Mouse (Mus musculus) common myeloid progenitor, adult 5-6 weeks (primary cell): Measurements from ENCODE around the gene Necab2. TPM values are rescaled to one million over a fixed set of nuclear protein-coding genes. Genes with fewer than 3 reads are reported as not detected.

ENCODE experiments used
- ATAC-seq: replicated peaks from 2 replicates; pipeline ENCODE4 v1.8.0; 2016; ENCODE audit warnings: low read depth, mild to moderate bottlenecking, moderate TSS enrichment, inconsistent platforms; ENCODE audit not compliant: poor library complexity, severe bottlenecking
- total RNA-seq: library from RNA; stranded (forward); fragments of 200-1000, 187-1606 nt; gene quantifications from 2 replicates; pipeline ENCODE4 v1.2.3, GENCODE M21; 2017

The Necab2 gene
- total RNA-seq, 1 experiment from 2014 or later: not detected

DNA sequence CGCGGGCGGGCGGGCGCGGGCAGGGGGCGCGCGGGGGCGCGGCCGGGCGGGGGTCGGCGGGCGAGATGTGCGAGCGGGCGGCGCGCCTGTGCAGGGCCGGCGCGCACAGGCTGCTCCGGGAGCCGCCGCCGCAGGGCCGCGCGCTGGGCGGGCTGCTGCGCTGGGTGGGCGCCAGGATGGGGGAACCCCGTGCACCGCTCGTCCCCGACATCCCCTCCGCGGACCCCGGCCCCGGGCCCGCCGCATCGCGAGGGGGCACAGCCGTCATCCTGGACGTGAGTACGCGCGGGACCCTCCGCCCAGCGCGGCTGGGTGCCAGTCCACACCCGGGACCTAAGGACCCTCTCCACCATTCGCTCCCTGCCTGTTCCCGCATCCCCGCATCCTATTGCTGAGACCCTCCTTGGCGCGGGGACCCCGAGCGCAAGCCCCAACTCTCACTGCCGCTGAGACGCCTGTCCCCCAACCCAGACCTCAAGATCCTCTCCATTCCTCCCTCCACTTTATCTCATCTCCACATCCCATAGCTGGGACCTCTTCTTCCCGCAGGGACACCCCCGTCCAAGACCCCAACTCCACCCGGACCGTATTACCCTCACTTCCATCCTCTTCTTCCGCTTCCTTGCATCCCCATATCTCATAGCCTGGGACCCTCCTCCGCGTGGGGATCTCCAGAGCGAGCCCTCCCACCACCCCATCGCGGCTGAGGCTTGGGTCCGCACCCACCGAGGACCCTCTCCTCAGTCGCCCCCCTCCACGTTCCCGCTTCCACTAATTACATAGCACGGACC lies 666 bp downstream of the Necab2 start:
- no peak for ATAC-seq

DNA sequence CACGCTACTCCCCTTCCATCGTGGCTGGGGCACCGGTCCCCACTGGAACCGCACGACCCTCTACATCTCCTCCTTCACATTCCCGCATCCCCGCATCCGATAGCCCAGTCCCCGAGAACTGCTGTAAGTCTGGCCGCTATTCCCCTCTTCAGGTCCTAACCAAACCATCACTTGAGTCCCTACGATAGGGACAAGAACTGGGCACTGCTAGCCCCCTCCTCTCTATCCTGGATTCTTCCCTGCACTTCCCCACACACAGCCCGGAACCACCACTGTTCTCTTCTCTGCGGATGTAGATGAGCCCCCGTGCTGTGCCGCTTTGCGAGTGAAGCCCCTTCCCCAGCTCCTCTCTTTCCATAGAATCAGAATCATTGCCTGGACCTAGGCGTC lies 1.3 kb downstream of the Necab2 start:
- no peak for ATAC-seq

DNA sequence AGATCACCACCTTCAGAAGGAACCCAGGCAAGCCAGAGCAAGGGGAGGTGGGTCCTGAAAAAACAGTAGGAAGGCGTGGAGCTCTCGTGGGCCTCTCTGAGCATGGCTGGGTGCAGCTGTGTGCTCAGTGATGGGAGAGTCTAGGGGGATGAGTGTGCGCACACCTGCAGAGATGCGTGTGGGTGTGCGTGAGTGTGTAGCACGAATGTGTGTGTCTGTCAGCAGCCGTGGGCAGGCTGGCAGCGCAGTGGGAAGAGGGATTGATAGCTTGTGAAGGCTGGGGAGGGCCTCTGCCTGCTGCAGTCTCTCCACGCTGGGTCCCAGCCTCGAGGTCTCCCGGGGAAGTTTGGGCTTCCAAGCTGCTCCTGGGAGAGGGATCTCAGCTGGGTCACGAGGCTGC lies 3.1 kb downstream of the Necab2 start:
- no peak for ATAC-seq

DNA sequence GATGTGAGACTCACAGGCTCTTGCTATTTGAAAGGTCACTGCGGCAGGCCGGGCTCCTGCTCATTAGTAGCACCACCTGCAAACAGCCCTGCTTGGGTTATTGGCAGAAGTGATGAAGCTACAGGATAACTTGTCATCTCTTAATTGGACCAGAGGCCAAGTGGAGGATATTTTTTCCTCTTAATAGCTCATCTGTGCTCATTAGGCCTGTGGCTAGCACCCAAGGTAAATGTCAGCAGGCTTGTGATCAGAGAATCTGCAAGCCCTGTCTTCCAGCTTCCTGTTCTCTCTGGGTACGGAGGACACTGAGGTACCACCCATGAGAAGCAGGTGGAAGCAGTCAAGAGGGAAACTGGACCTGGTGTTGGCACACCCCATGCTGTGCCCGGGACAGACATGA lies 4.6 kb downstream of the Necab2 start:
- ATAC-seq: no peak

DNA sequence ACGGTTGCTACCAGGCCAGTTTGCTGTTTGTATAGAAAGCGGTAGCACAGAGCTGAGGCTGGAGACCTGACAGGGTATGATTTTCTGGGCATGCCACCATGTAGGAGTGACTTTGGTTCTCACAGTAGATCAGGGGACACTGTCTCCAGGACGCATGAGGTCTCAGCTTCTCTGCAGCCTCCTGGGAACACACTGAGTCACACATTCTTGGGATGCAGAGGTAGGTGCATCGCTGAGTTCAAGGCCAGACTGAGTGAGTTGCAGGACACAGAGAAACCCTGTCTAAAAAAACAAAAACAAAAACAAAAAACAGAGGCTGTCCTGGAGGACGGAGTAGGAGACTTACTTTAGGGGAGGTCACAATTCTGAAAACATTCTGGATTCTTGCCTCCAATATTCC lies 6.4 kb downstream of the Necab2 start:
- ATAC-seq: no peak

DNA sequence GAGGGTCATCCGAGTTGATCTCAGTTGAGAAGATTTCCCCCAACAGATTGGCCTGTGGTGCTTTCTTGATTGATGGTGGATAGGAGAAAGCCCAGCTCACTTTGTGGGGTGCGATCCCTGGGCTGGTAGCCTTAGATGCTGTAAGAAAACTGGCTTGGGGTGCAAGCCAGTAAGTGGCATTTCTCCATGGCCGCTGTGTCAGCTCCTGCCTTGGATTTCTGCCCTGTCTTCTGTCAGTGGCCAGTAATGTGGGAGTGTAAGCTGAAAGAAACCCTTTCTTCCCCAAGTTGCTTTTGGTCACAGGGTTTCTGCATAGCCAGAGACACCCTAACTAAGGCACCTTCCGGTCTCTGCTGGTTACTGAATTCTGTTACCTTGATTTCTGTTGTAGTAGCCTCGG lies 9.5 kb downstream of the Necab2 start:
- ATAC-seq: no peak

DNA sequence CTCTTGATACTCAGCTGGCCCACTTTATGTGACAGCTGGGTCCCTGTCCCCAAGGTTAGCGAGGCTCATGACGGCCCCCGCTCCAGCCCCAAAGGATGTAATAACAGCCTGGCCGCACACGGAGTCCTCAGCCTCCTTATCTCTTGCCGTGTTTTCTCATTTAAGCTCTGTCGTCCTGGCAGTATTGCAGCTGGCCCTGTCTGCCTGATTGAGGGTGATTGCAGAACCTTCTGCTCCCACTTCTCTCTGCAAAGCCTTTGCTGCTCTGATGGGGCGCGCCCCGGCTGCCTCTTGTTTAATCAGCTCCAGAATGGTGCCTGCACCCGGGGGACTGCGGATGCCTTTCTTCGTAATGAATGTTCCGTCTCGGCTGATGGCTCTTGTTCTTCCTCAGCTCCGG lies 13.2 kb downstream of the Necab2 start:
- ATAC-seq: no peak

DNA sequence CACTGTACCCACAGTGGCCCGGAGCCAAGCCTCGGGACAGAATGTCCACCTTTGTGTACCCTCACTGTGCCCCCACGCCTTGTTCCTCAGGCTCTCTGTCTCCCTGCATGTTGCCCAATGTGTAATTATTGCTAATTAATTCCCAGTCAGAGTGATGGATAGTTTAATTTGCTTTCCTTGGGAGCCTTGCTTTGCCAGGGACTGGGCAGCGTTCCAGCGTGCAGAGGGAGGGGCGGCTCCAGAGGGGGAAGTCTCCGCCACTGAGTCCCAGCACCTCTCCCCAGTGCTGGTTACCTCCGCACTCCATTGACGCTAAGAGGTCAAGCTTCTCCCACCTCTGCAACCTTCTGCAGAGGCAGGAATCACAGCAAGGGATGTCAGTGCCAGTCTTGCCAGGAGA lies 14.8 kb downstream of the Necab2 start:
- no peak for ATAC-seq

DNA sequence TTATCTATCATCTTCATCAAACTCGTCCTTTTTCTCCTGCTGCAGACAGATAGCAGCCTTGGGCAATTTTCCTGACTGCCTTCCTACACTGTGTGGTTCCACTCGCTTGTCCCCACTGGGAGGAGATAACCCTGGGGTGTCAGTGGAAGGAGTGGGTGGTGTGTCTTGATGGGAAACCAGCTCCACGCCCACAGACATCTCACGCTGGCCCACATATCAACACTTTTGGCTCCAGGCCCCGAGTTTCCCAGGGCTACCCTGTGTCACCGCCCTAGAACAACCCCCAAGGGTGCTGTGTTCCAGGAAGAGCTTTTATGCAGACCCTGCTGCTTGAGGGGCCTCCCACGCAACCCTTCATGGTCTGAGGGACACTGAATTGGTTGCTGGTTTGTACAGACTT lies 17.2 kb downstream of the Necab2 start:
- no peak for ATAC-seq

DNA sequence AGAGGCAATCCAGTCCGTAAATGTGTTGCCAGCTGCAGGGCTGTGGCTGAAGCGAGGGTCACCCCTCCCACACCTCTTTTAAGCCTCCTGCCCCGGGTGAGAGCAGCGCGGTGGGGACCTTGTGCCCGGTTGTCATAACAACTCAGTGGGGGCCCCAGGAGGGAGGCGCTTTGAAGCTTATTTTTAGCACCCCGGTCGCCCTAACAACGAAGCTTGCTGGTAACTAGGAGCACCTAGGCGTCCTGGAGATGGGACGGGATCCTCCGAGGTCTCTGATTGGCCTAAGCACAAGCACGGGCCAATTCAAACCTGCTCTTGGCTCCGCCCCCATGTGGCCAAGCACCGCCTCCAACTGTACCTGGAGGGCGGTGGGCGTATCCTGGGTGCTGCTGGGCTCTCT lies 19.6 kb downstream of the Necab2 start:
- ATAC-seq: no peak

DNA sequence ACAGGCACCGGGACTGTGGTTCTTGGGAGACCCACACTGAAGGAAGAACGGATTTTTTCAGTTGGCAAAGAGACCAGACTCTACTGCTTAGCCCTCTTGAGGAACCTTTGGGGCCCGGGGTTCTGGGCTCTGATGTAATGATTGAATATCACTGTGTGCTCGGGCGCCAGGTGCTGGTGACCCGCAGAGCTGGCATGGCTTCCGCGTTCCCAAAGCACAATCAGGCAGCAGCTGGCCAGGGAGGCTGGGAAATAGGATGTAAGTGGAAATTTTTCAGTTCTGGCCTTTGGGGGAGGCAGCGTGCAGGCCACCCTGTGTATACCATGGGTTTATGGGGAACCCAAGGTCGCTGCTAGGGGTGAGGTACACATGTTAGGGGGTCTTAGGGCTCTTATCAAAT lies 20.3 kb downstream of the Necab2 start:
- ATAC-seq: no peak

DNA sequence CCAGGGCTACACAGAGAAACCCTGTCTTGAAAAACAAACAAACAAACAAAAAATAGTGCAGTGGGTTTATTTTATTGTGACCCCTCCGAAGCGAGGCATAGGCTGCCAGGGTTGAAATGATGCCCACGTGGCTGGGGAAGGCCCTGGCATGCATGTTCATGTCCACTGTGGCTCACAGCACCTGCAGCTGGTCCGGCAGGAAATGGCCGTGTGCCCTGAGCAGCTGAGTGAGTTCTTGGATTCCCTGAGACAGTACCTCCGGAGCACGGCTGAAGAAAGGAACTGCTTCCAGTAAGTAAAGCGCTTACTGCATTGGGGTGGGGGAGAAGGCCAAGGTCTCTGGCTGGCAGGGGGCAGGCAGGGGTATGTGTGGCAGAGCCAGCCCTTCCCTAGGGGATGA lies 21.6 kb downstream of the Necab2 start:
- no peak for ATAC-seq

DNA sequence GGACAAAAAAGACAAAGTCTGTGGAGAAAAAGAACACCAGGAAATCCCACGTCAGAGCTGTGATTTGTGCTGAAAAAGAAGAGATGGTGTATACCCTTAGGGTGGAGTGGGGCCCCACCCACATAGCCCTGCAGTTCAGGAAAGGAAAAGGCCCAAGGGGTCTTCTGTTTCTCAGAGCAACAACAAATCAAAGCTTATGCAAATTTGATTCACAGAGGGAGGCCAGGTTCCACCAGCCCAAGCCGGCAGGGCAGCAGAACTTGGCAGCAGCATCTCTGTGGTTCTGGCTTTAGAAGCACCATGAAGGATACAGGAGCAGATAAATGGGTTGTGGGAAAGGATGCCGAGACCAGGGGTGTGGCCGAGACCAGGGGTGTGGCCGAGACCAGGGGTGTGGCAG lies 32.2 kb downstream of the Necab2 start:
- ATAC-seq: no peak

DNA sequence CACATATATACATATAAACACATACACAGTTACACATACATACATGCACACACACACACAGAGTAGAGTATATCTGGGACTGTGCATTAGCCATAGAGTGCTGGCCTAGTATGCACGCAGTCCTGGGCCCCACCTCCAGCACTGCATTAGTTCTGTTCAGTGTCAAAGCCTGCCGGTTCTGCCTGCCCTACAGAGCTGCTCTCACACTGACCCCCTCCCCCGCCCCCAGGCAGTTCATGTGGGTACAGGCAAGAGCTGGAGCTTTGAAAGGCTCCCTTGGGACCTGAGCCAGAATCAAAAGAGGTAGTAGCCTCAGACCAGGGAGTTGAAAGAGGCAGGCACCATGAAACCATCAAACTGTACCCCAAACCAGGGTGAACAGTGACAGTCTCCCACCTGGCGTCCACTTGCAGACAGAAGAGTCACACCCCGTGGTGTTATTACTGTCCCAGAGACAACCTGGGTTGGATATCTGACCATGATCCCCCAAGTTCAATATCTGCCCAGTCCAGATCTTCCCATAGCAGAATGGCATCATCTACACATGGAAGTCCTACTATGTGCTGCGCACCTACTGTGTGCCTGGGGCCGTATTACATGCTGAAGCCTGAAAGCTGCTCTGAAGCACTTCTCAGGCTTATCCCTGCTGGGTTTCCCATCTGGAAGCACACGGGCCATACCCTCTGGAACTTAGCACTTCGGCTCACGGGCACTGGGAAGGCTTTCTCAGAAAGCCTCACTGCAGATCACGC lies 37.8 kb downstream of the Necab2 start:
- no peak for ATAC-seq

DNA sequence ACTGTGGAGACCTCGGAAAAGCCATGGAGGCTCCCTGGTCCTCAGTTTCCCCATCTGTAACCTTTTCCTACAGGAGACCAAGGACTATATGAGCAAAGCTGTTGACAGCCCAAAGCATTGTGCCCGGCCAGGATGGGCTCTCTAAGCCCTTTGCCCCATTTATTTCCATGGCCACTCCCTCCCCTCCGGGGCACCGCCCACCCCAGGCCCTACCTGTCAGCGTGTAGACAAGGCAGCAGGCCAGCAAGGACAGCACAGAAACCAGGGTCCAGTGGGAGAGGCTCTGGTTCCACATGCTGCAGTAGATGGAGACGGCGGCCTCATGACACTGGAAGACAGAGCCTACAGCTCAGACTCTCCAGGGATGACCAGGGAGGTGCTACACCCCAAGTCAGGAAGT lies 40.6 kb downstream of the Necab2 start:
- no peak for ATAC-seq

DNA sequence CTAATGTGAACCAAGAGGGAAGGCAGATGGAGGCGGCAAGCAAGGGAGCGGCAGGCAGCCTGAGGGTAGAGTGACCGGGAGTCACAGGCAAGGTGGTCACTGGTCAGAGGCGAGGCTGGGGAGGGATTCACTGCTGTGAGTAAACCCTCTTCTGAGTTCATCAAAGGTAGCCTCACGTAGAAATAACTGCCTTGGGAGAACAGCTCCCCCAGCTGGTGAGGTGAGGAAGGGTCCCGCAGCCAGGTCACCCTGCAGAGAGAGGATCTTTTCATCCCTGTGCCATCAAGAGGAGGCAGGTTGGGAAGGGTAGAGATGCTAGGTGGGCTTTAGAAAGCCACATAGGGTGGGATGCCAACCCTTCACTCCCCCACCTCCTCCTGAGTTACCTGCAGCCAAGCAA lies 50.3 kb downstream of the Necab2 start:
- ATAC-seq: peak; percentile 68

DNA sequence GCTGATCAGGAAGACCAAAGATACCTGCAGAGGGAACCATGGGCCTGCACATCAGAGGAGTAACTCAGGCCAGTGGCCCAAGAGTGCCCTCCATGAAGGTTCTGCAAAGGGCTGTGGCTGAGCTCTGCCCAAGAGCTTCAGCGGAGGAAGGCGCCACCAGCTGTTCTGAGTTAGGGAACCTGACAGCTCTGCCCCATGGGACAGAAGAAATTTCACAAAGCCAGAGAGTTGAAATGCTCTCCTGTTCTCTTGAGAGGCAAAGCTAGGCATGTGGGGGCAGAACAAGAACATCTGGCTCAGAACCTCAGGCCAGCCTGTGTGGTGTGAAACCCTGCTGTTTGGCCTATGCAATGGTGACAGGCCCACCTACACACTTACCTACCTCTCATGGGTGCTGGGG lies 53.3 kb downstream of the Necab2 start:
- ATAC-seq: no peak

DNA sequence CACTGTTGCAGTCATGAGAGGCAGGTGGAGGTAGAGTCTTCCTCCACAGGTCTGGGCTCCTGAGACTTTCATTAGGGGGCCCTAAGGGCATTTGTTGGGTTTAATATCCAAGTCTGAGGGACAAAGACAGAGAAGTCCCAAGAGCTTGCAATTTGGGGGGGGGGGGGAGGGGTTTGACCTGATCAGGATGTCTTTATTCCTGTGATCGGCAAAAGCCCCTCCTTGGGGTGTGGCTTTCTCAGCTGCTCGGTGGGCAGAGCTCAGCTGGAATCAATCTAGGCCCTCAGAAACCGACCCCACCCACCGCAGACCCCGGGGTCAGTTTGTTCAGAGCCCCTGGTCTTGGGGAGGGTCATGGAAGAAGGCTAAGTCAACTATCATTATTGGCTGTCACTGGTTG lies 55.1 kb downstream of the Necab2 start, which contains the start of gene Slc38a8:
Slc38a8 (minus strand) TSS at position 101 of the 400 bp plus-strand sequence.
- no peak for ATAC-seq

DNA sequence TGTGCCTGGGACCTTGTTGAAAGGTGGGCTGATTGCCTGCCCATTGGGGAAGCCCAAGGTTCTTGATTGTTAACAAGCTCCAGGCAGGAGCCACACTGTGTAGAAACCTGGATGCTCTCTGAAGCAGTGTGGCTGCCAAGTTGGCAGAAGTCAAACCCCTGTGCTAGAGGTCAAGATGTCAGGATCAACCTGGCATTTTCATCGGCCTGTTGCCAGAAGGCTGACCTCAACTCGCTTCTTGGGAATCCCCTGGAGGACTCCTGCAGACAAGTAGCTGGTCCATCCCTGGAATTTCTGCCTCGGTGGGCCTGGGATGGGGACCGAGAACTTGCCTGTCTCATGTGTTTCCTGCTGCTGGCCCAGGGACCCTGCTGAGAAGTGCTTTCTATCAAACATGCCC lies 55.6 kb downstream of the Necab2 start:
- no peak for ATAC-seq

DNA sequence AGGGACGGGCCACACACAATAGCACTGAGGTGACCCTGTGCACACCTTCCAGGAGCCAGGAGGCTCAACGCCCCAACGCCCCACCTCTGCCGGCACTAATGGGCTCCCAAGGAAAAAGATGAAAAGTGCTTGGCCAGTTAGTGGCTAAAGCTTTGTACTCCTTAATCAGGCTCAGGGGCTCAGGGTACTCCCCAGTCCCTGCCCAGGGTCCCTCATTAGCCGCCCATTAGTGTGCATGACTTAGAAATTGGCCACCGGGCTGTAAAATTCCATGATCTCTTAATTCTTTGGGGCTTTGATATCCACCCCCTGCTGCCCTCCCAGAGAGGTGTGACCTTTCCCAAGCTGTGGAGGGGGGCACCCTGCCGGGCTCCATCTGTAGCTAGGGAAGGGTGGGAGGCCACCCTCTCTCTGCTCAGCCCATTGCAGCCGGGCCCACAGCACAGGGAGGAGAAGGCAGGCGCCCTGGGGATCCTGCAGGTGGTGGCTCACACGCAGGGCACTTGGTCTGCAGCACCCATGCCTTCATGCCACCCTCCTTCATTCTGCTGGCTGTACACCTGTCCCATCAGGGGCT lies 56.8 kb downstream of the Necab2 start:
- no peak for ATAC-seq

DNA sequence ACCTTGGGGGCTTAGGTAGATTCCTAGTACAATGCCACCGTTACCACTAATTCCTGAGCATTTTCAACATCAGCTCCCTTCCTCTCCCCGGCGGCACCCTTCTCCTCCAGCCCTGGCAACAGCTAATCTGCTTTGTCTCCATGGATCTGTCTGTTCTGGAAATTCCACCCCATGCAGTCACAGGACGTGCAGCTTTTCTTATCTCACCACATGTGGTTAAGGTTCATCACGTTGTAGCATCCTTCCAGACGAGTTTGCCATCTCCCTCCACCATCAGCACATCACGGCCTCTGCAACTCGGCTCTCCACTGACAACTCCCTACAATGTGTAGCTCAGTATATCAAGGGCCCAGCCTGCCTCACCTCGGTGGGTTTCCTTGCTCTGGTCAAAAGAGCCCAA lies 59.0 kb downstream of the Necab2 start:
- ATAC-seq: no peak
